Mouse (Mus musculus) E14TG2a.4 (cell line): ENCODE measurements around the gene Ttc26.

ENCODE experiments used
- CTCF ChIP-seq: conservative IDR thresholded peaks from 2 replicates; pipeline ENCODE4 v1.5.1; 2014; ENCODE audit warnings: low read length
- POU5F1 ChIP-seq: IDR thresholded peaks from 2 replicates; pipeline ENCODE4 v1.6.1; 2014; ENCODE audit warnings: low read length, borderline replicate concordance

- no peak for TF ChIP-seq CTCF
- no peak for TF ChIP-seq POU5F1
Measured at GRCm38 (mm10) chr6:38458075-38458474, 76.8 kb downstream of the Ttc26 start.
